ENCODE assay signal across 14 mouse cellular contexts in the genomic region with DNA sequence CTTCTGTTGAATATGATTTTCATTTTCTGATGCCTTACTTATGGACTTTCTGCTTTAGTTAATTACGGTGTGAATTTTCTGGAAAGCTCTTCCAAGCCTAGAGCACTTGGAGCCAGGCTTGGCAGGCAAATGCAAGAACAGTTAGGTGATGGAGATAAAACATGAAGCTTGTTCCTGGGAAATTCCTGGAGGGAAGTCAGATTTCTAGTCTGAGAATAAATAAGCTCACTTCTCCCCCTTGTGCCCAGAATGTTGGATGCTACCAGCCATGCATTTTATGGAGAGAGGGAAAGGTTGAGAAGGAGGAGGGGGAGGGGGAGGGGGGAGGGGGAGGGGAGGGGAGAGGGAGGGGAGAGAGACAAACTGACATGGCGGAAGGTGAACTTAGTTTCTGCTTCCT. TPM values are rescaled to one million over a fixed set of nuclear protein-coding genes. Genes with fewer than 3 reads are reported as not detected.
DNase-seq lines count a peak whose midpoint lies in the region; ATAC-seq and TF ChIP-seq lines count a peak whose summit lies in the region.
"Had no signal": no experiment of that assay in that cellular context is flagged by ENCODE, and none has a peak within 500 bp of the region (broad histone marks: within the 10 kb centered on the region; RNA-seq: fewer than 3 reads in every experiment).

No protein-coding gene starts in this region.

- WGBS in kidney, postnatal 0 days, result 92% methylated on average over 2 of the region's 2 CpGs
- WGBS in kidney, adult 2 months, result 63% methylated on average over 2 of the region's 2 CpGs

- no peak overlapping the region for H3K27ac ChIP-seq in kidney, postnatal 0 days
- H3K27ac ChIP-seq in kidney, adult 2 months (ENCODE audit: insufficient read depth, low read depth, low read length), result no peak overlapping the region
- H3K27ac ChIP-seq: heart, embryonic 15.5 days had no signal

- H3K36me3 ChIP-seq in kidney, postnatal 0 days (ENCODE audit: insufficient read depth, low read length), result no peaks in the 10 kb centered on the region
- H3K36me3 ChIP-seq in kidney, adult 2 months (ENCODE audit: control insufficient read depth, insufficient read depth, low read length), result no peaks in the 10 kb centered on the region
- H3K36me3 ChIP-seq: heart, embryonic 15.5 days had no signal

- no peaks in the 10 kb centered on the region for H3K9me3 ChIP-seq in kidney, postnatal 0 days (replicated peaks; ENCODE audit: low read length)
- H3K9me3 ChIP-seq: heart, embryonic 15.5 days had no signal

- TF ChIP-seq POLR2A in kidney, adult 2 months (IDR thresholded peaks at IDR 0.05; ENCODE audit: low read depth, low read length), result no peak

- no peak overlapping the region for H3K9ac ChIP-seq in kidney, postnatal 0 days (ENCODE audit: low read depth, low read length)
- H3K9ac ChIP-seq: heart, embryonic 15.5 days had no signal

- H3K4me2 ChIP-seq in kidney, postnatal 0 days (ENCODE audit: low read length), result no peak overlapping the region
- H3K4me2 ChIP-seq: heart, embryonic 15.5 days had no signal

- intact Hi-C loops in heart, postnatal 14 days (cut with DNase I), result no loop called here

- H3K4me3 ChIP-seq in kidney, postnatal 0 days (replicated peaks; ENCODE audit: low read depth, low read length), result no peak overlapping the region
- no peak overlapping the region for H3K4me3 ChIP-seq in kidney, adult 2 months (ENCODE audit: insufficient read depth, low read depth, low read length)
- H3K4me3 ChIP-seq: erythroblast, embryonic 14.5 days; heart, embryonic 15.5 days had no signal

- H3K4me1 ChIP-seq in kidney, postnatal 0 days (replicated peaks; ENCODE audit: insufficient read depth, low read length), result no peaks in the 10 kb centered on the region
- no peaks in the 10 kb centered on the region for H3K4me1 ChIP-seq in kidney, adult 2 months (ENCODE audit: control insufficient read depth, insufficient read depth, low read length)
- H3K4me1 ChIP-seq: heart, embryonic 15.5 days had no signal

- DNase-seq in kidney, postnatal 0 days (ENCODE audit: low spot score), result no peak
- DNase-seq in kidney, adult 2 months, result no peak
- peak; percentile 20 for DNase-seq in right cerebral cortex, adult 18-20 months
- no peak for DNase-seq in right cerebral cortex, postnatal 36 days (ENCODE audit: low spot score in 2 of 2)
- DNase-seq in cerebellum, adult 9-11 months, result peak; percentile 51
- DNase-seq in telencephalon, adult 2 months (ENCODE audit: low read depth, low spot score), result peak; percentile 47
- DNase-seq in heart, postnatal 14 days, result no peak
- no peak for DNase-seq in liver
- DNase-seq: gastrocnemius, postnatal 10 days; layer of hippocampus, postnatal 36 days had no signal

- no peak for ATAC-seq in kidney, postnatal 0 days (replicated peaks; ENCODE audit: low FRiP score, low read depth)
- ATAC-seq: activated CD4-positive, CD25-positive, alpha-beta regulatory T cell, adult 4 months had no signal

- H3K27me3 ChIP-seq in kidney, postnatal 0 days (ENCODE audit: insufficient read depth, low read length), result no peaks in the 10 kb centered on the region
- no peaks in the 10 kb centered on the region; the same call in 1 of the 2 replicates for H3K27me3 ChIP-seq in kidney, adult 2 months (replicated peaks; ENCODE audit: control insufficient read depth, insufficient read depth, low read length)
- H3K27me3 ChIP-seq: heart, embryonic 15.5 days had no signal

- TF ChIP-seq CTCF in kidney, postnatal 0 days (IDR thresholded peaks at IDR 0.05; ENCODE audit: low read depth), result 0 out of 2 replicates have a peak, but pooled peaks have one; percentile 15
- TF ChIP-seq CTCF in kidney, adult 2 months (conservative IDR thresholded peaks at IDR 0.05; ENCODE audit: insufficient read depth, insufficient read length, low read depth, low read length), result no peak

RNA-seq across cellular contexts. Expression of gene Rgs17, which starts 17.8 kb away (rescaled TPM):
- polyA plus RNA-seq in kidney, postnatal 0 days (2015; fragmentation: Nextera tagmentation; extraction: Ambion mirVana), result 0.36 and 0.64 TPM in 2 replicates
- 0.03 and 0.05 TPM in 2 replicates for polyA plus RNA-seq in kidney, adult 2 months (2012; rRNA removed)
- total RNA-seq in heart, postnatal 14 days (2021), result under 1 TPM; 0.88 to 0.98 TPM
- polyA plus RNA-seq: activated CD4-positive, CD25-positive, alpha-beta regulatory T cell, adult 4 months; erythroblast, embryonic 14.5 days; liver, adult 2 months had no signal

Comparison
In these comparisons a context has a peak if more than half of its experiments do, and no peak if none do; other contexts are left out.
1. DNase-seq: peak in right cerebral cortex, adult 18-20 months (single experiment), cerebellum, adult 9-11 months (single experiment) and telencephalon, adult 2 months (single experiment); none in kidney, postnatal 0 days (single experiment), kidney, adult 2 months (single experiment), right cerebral cortex, postnatal 36 days (0 of 2), heart, postnatal 14 days (0 of 2) and liver (single experiment).